Mouse (Mus musculus): Measurements from ENCODE around the gene D030056L22Rik.
A peak's percentile ranks its signal among the peaks of the same experiment; 100 is the strongest.

The D030056L22Rik gene

GRCm38 (mm10) chr19:18739146-18739545 is 26.2 kb downstream of the D030056L22Rik start:
- no peak for DNase-seq

DNA sequence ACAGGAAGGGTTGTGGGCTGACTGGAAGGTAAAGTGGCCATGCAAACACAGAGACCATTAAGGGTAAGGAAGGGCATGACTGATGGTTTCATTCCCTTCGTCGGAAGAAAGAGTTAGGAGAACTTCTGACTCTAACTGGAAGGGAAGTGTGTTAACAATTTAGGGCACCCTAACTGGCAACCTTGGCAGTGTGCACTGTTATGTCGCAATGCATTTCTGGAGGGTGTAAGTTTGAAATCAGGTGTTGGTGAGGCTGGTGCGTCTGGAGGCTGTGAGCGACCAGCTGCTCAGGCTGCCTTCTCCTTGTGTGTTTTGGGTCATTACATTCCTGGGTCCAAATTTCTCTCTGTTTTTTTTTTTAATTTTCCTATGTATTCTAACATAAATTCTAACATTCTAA is 31.0 kb downstream of the D030056L22Rik start:
- DNase-seq, result no peak

- no peak for DNase-seq
Measured at GRCm38 (mm10) chr19:18746576-18747340, 33.8 kb downstream of the D030056L22Rik start.

DNA sequence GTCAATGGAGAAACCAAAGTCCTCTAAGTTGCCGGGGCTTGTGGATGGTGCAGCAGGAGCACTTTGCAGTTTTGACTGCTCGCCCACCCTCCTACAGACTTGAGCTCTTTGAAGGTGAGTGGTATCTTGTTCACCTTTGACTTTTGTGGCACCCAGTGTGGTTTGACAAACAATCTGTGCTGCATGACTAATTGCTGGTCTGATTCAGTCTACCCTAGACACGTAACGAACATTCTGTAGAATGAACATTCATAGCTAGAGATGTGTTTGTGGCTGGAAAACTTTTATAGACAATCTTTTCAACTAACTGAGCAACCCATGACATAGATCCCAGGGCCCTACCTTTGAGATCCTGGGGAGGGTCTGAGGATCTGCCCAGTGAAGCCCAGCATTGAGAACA is 34.4 kb downstream of the D030056L22Rik start:
- no peak for DNase-seq

- DNase-seq, result peak; percentile 10 to 15
Measured at GRCm38 (mm10) chr19:18749598-18750339, 36.8 kb downstream of the D030056L22Rik start, which contains the start of gene Trpm6. TSS of gene Trpm6 (plus strand) at chr19:18749983.

DNA sequence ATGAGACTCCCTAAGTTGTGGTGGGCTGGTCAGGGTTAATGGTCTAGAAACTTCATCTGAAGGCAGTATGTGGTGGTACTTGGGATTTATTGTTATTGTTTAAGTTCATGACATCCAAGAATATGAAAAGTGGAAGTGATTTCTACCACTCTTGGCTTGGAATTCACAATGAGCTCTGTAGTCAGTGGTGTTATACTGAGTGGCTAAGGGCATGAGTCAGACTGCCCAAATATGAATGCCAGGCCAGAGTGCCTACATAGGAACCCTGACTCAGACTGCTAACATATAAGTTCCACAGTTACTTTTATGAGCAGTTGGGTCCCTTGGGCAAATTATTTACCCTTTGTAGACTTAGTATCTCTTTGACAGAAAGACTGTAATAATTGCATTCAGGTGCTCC is 44.2 kb downstream of the D030056L22Rik start:
- DNase-seq, result no peak

- DNase-seq, result no peak
Measured at GRCm38 (mm10) chr19:18757706-18758105, 44.7 kb downstream of the D030056L22Rik start.

DNA sequence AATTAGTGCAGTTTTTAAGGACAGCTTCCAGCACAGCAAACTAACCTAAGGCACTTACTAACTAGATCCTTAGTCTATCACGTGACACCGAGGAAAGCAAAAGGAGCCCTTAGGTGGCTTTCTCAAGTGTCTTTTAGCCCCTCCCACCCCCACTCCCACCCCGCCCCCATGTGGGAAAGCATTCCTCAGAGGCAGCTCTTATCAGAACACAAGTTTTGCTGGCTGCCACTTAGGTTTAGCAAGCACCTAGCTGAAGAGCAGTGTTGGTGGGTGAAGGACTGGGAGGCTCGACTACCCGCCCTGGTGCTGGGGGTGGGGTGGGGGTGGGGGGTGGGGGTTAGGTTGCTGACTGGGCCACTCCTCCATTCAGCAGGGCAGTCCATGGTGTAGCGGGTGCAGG is 45.3 kb downstream of the D030056L22Rik start:
- DNase-seq, result no peak

GRCm38 (mm10) chr19:18758916-18759315 is 45.9 kb downstream of the D030056L22Rik start:
- no peak for DNase-seq

DNA sequence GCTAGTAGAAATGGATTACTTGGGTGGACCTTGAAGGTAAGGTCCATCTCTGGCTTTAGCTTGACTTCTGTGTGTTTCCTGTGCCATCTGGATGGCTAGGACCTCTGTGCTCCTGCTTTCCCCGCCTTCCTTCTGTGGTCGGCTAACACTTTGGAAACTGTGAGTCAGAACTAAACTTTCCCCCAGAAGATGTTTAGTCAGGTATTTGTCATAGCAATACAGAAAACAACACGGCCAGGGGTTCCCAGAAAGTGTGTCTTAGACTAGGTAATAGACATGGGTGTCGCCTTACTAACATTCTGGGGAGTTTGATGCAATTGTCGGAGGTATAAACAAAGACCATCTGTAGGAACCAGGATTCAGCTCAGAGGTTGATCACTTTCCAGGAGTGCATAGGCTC is 53.4 kb downstream of the D030056L22Rik start:
- no peak for DNase-seq

Measured in cerebellum, postnatal 14 days (tissue).